Mouse (Mus musculus) spleen, adult 2 months (tissue): ENCODE data around the gene Dhx16.

Source experiments
- CTCF ChIP-seq: fragments of 200-500 bp; IDR thresholded peaks from 2 replicates; pipeline ENCODE4 v1.5.1; 2011; ENCODE audit warnings: mild to moderate bottlenecking, inconsistent platforms; ENCODE audit not compliant: insufficient read depth, insufficient read length, insufficient replicate concordance; ENCODE audit errors: extremely low read depth
- POLR2A ChIP-seq: fragments of 200-500 bp; IDR thresholded peaks from 2 replicates; pipeline ENCODE4 v1.6.1; 2011; ENCODE audit warnings: low read depth, low read length, inconsistent platforms

GRCm38 (mm10) chr17:35905587-35905986 lies 26.0 kb downstream of the Dhx16 start:
- no peak for TF ChIP-seq POLR2A
- no peak for TF ChIP-seq CTCF
